Mouse (Mus musculus) c-Kit-positive CD71-positive TER-119-positive erythroid progenitor cells, embryonic 14.5 days (primary cell): ENCODE results near the gene Rhbdf1.
"Not testable (repeated sequence)": the region's sequence is repeated elsewhere in the genome, so short reads cannot be mapped to it uniquely, and the experiment has no call there.

Source experiments
- DNase-seq: peaks from one replicate; pipeline ENCODE4 v3.0.0-alpha.2; 2013; ENCODE audit warnings: low spot score

Gene Rhbdf1

DNA sequence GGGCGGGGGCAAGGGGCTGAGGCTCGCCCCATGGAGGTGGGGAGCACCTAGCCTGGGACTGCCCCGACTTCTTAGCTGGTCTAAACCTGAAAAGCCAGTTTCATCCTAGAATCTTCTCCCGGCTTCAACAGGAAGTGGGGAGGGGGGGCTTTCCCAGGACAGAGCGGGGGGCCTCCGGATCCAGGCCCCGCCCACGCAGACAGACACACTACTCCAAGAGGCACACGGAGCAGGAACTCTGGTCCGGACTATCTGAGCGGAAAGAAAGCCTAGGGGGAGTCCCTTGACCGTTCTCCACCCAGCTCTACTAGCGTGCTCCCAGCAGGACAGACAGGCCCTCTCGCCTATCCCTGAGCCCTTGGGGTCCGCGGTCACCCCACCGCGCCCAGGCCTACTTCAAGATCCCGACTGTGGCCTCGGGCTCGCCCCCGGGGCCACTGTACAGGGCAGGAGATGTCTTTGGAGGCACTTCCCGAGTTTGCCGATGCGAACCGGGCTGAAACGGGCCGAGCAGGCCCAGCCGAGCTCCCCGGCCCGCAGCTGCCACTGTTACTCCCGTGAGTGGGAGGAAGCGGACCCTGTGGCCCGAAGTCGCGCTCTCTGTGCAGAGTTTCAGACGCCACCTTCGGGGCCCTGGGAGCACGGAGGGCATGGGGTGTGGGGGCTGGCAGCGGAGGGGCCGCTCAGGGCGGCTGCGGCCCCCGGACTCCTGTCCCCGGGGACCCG is 712 bp downstream of the Rhbdf1 start:
- DNase-seq: no peak

DNA sequence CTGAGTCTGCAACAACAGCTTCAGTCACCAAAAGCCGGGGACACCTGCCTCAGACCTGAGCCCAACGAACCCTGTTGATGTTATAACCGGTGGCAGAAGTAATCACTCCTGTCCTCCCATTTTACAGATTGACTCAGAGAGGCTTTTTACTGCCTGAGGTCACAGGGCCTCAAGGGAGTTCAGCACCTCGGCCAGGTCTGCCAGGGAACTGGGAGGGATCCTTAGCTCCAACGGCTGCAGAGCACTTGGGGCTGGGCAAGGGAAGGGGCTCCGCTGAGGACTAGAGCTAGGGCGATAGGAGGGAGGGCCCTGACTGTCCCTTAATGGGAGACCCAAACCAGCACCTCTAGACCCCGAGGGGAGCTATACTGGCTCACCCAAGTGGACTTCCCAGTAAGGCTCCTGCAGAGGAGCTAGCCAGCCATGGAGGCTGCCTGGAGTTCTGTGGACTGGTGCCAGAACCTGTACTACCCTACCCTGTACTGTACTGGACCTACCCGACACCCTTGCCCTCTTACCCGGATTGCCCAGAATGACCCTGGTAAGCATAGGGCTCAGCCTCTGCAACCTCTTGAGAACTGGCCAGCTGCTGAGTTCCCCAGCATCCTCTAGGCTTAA is 1.4 kb downstream of the Rhbdf1 start:
- no peak for DNase-seq

DNA sequence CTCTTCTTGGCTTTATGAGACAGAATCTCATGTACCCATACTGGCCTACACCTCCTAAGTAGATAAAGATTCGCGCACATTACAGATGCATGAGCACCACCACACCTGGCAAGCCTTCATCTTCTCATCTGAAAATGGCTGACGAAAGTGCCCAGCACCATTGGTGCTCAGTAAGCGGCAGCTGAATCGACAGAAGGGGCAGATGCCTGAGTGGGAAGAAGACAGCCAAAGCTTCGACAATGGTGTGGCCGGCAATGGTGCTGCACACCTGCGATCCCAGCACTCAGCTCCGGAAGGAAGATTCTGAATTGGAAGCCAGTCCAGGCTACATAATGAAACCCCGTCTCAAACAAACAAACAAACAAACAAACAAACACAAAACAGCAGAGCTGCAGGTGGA is 2.8 kb downstream of the Rhbdf1 start:
- DNase-seq: no peak

DNA sequence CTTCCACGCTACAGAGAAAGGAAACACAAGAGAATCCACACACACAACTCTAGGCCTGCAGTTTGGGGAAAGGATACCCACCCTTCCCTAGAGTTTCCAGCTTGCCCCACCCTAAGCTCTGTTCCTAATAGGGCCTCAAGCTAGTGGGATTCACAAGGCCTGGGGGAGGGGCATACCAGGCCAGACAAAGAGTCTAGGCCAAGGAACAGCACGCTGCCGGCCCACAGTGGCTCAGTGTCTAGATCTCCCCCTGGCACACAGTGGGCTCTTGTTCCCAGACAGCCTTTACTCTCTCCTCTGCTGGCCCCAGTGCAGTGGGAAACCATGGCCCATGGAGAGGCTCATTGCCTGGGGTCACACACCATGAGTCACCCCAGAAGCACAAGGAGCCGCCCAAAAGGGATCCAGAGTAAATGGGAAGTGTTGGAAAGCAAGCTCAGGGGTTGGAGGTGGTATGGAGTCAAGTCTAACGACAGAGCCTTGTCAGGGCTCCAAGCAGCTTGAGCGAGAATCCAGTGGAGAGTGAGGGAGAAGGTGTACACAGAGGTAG is 3.5 kb downstream of the Rhbdf1 start:
- no peak for DNase-seq

DNA sequence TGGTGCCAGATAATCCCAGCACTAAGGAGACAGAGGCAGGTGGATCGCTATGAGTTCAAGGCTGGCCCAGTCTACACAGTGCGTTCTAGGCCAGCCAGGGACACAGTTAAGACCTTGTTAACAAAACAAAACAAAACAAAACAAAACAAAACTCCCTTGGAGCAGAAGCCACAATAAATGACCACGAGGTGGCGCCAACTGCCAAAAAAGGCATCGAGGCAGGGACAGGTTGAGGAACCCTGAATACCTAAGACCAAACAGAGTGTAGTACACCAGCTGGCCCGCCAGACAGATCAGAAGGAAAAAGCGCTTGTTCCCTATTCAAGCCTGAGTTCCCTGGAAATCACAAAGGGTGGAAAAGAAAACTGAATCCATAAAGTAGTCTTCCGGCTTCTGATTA is 5.2 kb downstream of the Rhbdf1 start:
- DNase-seq: peak; percentile 74

DNA sequence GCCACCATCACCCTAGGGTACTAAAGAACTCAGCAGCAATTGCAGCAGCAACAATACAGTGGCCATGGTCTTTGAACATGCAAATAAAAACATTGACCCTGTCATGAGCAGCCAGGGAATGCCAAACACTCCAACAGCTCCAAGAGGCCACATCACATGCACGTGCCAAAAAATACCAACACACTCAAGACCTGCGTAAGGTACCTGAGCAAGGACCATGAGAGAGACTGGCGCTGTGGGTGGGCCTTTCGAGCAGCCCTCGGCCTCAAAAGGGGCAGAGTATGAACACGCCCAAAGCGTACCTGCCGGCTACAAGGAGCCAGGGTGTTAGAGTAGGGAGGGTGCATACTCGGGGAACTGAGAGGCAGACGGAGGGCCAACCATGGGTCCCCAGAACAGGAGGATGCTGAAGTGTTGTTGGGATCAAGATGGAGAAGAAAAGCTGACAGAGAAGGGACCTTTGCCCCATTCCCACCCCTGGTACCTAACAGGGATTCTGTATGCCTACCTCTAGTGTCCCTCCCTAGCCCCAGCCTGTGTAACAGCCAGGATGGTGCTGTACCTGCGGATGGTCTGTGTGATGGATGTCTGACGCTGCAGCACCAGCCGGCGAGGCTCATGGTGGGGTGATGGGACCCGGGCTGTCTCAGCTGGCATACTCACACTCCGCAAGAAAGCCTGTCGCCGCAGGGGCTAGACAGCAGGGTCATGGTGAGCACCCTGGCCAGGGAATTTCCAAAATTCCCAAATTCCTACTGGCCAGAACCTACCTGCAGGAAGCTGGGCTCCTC is 6.5 kb downstream of the Rhbdf1 start:
- no peak for DNase-seq

DNA sequence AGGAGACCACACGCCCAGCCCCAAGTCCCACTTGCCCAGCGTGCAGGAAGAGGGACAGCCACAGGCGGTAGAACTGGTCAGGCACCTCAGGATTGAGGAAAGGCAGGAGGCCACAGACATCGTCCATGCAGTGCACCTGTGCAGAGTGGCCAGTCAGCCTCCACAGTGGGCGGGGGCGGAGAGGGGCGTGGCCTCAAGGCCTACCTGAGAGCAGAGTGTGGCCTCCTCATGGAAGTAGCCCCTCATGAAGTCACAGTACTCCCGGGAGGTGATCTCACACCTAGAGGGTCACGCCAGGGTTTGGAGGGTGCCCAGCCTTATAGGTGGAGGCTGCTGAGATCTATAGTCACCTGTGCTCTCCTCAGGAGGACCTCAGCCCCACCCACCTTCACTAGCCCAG is 11.5 kb downstream of the Rhbdf1 start:
- no peak for DNase-seq

DNA sequence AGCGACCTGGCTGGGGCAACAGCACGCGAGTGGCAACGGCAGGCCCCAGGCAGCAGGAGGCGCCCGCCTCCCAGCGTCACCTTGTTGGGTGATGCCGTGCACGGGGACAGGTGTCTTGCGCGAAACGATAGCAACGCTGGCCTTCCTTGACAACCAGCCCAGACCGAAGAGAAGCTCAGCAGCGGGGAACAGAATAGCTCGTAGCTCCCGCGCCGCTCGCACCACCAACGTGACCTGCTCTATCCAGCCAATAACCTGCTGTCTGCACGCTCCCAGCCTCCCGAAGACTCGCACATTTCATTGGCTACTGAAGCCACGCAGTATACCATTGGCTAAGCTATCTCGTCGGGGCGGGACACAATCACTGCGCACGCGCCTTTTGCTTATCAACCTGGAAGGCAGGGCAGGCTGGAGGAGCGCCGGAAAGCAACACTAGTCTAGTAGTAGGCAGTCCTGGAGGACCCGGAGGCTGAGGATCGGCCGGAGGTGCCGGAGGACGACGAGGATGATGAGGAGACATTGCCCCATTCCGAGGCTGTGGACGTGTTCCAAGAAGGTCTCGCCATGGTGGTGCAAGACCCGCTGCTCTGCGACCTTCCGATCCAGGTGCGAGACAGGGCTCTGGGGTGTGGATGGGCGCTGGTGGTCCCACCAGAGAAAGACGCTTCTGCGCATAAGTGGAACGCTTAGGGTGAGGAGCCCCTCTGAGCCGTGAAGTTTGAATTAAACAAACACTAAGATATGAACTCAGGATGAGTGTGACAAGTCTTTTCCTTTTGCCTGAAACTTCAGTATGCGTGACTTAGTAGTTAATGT is 16.8 kb downstream of the Rhbdf1 start, which contains the start of gene Snrnp25:
Gene Snrnp25 (plus strand): TSS at position 358 of the 816 bp plus-strand sequence.
- peak; percentile 99 for DNase-seq

DNA sequence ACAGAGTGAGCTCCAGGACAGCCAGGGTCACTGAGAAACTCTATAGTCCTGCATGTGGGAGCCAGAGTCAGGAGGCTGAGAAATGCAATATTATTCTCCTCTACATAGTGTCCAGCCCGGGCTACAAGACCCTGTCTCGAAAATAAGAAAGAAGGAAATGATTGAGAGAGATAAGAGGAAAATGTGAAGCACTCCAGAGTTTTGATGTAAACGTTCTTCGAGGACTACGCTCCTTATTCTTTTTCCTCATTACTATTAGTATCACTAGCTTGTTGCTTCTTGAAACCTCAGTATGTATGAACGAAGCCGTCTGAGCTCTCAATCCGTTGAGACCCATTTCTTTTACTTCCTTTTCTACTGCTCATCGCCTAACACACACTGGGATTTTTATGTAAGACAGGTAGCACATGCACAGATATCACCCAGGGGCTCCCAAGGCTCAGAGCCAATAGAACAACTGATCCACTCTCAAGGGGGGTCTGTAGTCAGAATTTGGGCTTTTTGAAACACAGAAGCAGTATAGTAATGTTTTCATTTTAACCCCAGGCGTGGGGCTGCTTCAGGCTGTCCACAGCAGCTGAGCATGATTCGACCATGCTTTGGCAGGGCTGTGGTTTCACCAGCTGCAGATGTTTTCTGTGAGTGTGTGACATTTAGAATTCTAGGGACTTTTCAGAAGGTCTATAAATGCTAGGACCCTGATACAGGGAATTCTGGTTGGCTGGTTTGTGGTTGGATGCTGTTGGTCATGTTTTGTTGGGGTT is 20.0 kb downstream of the Rhbdf1 start:
- DNase-seq: no peak

DNA sequence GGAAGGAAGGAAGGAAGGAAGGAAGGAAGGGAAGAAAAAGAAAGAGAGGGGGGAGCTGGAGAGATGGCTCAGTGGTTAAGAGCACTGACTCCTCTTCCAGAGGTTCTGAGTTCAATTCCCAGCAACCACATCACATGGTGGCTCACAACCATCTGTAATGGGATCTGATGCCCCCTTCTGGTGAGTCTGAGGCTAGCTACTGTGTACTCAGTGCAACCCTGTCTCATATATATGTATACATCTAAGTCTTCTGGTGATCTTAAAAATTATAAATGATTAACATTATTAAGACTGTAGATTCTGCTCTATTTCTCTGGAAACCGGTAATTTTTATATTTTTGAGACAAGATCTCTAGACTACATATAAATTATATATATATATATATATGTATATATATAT is 21.1 kb downstream of the Rhbdf1 start:
- DNase-seq: not testable (repeated sequence)

DNA sequence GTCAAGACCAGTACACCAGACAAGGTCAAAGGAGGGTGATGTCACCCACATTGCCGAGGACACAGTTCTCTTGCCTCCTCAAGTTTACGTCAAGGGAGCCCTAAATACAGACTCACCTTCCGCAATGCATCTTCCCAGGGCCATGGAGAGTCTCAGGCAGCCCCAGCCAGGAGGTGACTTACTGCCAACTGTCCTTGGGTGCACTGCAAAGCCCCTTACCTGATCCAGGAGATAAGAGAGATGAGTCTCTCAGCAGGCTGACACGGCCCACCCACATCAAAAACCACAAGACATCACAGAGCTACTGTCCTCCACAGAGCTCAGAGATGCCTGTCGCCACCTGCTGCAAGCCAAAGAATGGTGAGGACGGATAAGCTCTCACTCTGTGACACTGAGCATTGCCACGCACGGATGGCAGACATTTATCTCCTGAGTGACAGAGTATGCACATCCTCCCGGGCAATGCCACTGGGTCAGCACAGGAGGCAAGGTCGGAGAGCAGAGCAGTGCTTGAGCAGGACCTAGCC is 22.0 kb downstream of the Rhbdf1 start, which contains the start of gene Il9r:
Gene Il9r (minus strand): TSS at position 205 of the 527 bp plus-strand sequence.
- DNase-seq: no peak

DNA sequence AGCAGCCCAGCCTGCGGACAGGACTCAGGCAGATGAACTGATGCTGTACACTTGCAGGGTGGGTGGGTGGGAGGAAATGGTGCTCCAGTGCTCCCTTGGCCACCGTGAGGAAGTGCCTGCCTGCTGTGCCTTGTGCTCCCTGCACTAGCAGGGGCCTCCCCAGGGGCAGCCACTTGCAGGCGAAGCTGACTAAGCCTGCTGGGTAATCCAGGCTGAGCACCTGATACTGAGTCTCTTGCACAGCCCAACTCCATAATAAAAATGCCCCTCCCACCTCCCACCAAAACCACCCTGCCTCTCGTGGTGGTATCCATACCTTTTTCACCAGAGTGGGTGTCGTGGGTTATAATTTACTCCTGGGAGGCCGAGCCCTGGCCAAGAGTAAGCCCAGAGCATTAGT is 22.9 kb downstream of the Rhbdf1 start:
- no peak for DNase-seq

DNA sequence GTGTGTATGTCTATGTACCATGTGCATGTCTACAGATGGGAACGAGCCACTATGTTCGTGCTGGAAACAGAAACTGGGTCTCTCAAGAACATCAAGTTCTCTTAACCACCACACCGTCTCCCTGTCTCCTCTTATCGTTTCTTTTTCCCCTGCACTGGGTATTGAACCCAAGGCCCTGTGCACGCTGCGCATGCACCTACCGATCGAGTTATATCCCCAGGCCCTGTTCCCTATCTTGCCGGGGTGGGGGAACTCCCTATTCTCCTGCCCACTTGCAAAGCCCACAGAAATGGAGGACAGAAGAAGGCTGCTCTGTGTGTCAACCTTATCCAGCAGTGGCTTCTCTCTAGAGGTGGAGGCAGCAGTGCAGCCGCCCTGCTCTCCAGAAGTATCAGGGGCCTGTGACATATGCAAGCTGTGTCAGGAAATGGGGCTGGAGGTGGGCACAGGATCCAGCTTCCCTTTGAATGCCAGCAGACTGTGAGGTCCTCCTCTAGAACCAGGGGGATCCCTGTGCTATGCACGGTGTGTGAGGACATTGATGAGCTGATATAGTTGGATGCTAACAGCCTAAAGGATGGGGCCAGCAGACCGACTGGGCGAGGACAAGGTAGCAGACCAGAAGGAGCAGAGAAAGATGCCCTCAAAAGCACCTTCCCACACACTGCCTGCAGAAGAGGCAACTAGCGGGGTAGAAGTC is 23.7 kb downstream of the Rhbdf1 start:
- no peak for DNase-seq

DNA sequence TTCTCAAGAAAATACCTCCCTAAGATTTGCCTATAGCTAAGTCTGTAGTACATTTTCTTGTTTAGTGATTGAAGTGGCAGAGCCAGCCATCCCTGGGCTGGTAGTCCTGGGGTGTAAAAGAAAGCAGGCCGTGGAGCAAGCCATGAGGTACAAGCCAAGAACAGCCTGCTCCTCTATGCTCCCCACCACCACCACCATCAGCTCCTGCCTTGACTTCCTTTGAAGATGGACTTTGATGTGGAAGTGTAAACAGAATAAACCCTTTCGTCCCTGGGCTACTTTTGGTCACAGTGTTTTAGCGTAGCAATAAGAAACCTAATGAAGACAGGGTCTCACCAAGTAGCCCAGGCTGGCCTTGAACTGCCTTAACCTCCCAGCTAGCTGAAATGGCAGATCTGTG is 24.3 kb downstream of the Rhbdf1 start:
- no peak for DNase-seq

DNA sequence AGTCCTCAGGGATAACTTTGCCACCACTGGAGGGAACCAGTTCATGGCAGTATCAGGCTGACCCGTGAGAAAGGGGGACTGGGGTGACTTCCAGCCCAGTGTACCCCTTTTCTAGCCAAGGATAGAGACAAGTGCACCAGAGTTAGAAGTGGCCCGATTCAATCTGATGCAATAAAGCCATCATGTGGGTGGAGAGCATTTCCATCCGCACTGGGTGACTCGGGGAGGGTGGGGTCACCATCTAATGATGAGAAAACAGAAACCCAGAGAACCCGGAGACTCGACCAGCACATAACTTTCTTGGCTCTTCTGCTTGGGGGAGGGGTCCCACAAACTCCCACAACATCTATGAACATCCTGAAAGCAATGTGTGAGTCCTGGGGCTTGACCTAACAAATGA is 25.4 kb downstream of the Rhbdf1 start:
- no peak for DNase-seq

DNA sequence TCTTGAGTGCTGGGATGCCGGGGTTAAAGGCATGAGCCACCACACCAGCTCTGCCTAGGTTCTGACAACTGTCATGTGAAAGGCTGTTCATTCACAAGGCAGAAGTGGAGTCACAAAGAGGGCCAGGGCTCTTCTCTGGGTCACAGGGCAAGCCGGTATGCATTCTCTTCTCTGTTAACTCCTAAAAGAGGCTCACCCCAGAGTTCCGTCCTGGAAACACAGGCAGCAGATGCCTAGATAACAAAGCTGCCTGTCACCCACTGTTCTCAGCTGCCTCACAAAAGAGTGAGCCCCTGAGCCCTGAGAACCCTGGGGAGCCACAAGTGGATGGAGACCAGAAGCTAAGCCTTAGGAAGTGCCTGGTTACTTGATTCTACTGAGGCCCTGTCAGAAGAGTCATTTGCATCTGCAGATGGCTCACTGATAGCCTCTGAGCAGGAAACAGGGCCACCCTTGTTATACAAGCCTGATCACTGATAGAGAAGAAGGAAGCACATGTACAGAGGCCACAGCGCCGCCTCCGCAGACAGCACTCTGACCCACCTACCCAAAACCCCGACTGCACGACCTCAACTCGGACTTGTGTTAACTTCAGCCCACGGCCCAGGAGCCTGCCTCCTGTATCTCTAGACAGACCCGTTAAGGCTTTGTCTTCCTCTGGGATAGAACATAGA is 26.1 kb downstream of the Rhbdf1 start:
- DNase-seq: no peak

DNA sequence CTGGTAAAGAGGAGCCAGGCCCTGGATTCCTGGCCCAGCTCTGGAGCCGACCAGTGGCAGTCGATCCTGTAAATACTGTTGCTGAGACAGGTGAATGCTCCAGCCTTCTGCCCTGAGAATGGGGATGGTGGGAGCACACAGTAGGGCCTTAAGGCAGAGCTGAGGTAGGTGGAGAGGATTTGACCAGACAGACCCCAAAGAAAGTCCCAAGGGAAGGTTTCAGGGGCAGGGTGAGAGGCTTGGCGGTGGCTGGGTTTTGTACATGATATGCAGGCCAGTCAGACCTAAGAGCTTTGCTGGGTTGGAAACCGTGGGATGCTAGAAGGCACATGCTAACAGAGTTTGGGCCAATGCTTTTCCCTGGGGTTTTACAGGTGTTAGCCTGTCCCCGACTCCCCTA is 27.5 kb downstream of the Rhbdf1 start:
- no peak for DNase-seq

DNA sequence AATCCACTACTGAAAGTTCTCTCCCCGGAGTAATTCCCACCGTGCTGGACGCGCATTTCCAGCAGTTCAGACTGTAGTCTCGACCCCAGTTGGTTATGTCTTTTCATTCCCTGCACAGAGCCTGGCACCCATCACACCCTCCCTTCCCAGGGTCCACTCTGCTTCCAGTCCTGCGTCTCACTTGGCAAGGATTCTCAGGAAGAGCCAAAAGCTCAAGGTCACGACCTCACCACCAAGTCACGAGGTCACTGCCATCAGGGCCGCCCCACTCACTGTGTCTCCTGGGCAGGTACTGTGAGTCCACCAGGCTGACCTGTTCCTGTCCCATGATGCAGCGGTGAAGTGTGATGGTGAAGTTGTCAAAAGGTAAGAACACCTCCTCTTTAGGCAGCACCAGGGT is 28.0 kb downstream of the Rhbdf1 start:
- DNase-seq: no peak

DNA sequence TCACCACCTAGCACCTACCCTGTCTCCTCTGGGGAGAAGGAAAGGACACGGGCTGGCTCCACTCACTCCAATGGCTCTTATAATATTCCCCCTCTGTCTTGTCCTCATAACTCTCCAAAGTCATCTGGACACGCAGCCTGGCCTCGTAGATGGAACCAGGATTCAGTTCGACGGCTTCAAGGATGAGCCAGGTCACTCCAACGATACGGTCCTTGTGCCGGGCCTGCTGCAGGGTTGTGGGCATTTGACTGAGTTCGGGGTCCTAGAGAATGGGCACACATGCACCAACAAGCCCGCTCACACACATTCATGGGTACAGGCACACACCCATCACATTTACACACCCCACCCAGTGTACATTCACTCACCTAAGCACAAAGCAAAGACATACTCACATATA is 28.9 kb downstream of the Rhbdf1 start:
- DNase-seq: no peak
